Mouse (Mus musculus) left cerebral cortex, adult 11 months (tissue): Measurements from ENCODE around the gene Gm853.
"Not testable (repeated sequence)": the region's sequence is repeated elsewhere in the genome, so short reads cannot be mapped to it uniquely, and the experiment has no call there.

Experiments used
- DNase-seq: peaks from one replicate; pipeline ENCODE4 v3.0.0; 2022; ENCODE audit warnings: low spot score

The Gm853 gene

GRCm38 (mm10) chr4:130222179-130222578 lies at the start of gene Gm853:
Gene Gm853, minus strand, starts transcription at chr4:130222401.
- no peak for DNase-seq

- no peak for DNase-seq
These were observed 48.6 kb upstream of the Gm853 start for GRCm38 (mm10) chr4:130270611-130271347.

- DNase-seq, result peak; percentile 70
These were observed 47.9 kb upstream of the Gm853 start for GRCm38 (mm10) chr4:130270089-130270488.

- no peak for DNase-seq
These were observed 46.5 kb upstream of the Gm853 start for GRCm38 (mm10) chr4:130268736-130269135.

- no peak for DNase-seq
These were observed 44.9 kb upstream of the Gm853 start for GRCm38 (mm10) chr4:130267069-130267468.

GRCm38 (mm10) chr4:130266601-130267000 lies 44.4 kb upstream of the Gm853 start:
- no peak for DNase-seq

- peak; percentile 25 for DNase-seq
These were observed 42.6 kb upstream of the Gm853 start for GRCm38 (mm10) chr4:130264698-130265349.

GRCm38 (mm10) chr4:130264131-130264530 lies 41.9 kb upstream of the Gm853 start:
- DNase-seq, result no peak

- no peak for DNase-seq
These were observed 38.2 kb upstream of the Gm853 start for GRCm38 (mm10) chr4:130260406-130260805.

GRCm38 (mm10) chr4:130252441-130253157 lies 30.4 kb upstream of the Gm853 start:
- DNase-seq, result no peak

GRCm38 (mm10) chr4:130251763-130252162 lies 29.6 kb upstream of the Gm853 start:
- no peak for DNase-seq

- DNase-seq, result no peak
These were observed 29.0 kb upstream of the Gm853 start for GRCm38 (mm10) chr4:130251172-130251705.

- DNase-seq, result no peak
These were observed 26.4 kb upstream of the Gm853 start for GRCm38 (mm10) chr4:130248636-130249035.

- peak; percentile 62 for DNase-seq
These were observed 23.9 kb upstream of the Gm853 start for GRCm38 (mm10) chr4:130246132-130246531.

GRCm38 (mm10) chr4:130244749-130245148 lies 22.5 kb upstream of the Gm853 start:
- no peak for DNase-seq

GRCm38 (mm10) chr4:130243621-130244020 lies 21.4 kb upstream of the Gm853 start:
- not testable (repeated sequence) for DNase-seq

GRCm38 (mm10) chr4:130242956-130243355 lies 20.8 kb upstream of the Gm853 start:
- no peak for DNase-seq

GRCm38 (mm10) chr4:130240695-130241094 lies 18.5 kb upstream of the Gm853 start:
- DNase-seq, result no peak

GRCm38 (mm10) chr4:130237607-130238006 lies 15.4 kb upstream of the Gm853 start:
- no peak for DNase-seq

GRCm38 (mm10) chr4:130236361-130236760 lies 14.2 kb upstream of the Gm853 start:
- DNase-seq, result no peak

GRCm38 (mm10) chr4:130224071-130224470 lies 1.9 kb upstream of the Gm853 start:
- no peak for DNase-seq

GRCm38 (mm10) chr4:130220176-130220575 lies 2.0 kb downstream of the Gm853 start:
- no peak for DNase-seq

GRCm38 (mm10) chr4:130215392-130215791 lies 6.8 kb downstream of the Gm853 start:
- no peak for DNase-seq
